Mouse (Mus musculus) heart, embryonic 14.5 days (tissue): ENCODE data around the gene Arpc1a. TPM values are rescaled to one million over a fixed set of nuclear protein-coding genes. Genes with fewer than 3 reads are reported as not detected.
"Not testable (repeated sequence)": the region's sequence is repeated elsewhere in the genome, so short reads cannot be mapped to it uniquely, and the experiment has no call there.

Experiments used
- ATAC-seq: fragments of 200-750 bp; cut with Nextera tagmentation; 2 replicates; pipeline ENCODE4 v1.8.0; 2017; ENCODE audit warnings: low read depth, moderate TSS enrichment; ENCODE audit not compliant: insufficient number of reproducible peaks, insufficient read depth, low FRiP score
- H3K27ac ChIP-seq, 2 experiments: fragments of 200-500 bp in 1 of 2; fragments of 300-500 bp in 1 of 2; sonication (generic) in 1 of 2; replicated peaks in 1 of 2; 2 replicates each; pipeline ENCODE4 v1.5.1; 2012 to 2014; ENCODE audit warnings: low read depth in 2 of 2, low read length in 2 of 2, control low read depth in 1 of 2, mild to moderate bottlenecking in 1 of 2, mixed read lengths in 1 of 2; ENCODE audit not compliant: control insufficient read depth in 1 of 2, insufficient read depth in 1 of 2
- H3K27me3 ChIP-seq: fragments of 300-500 bp; sonication (generic); 2 replicates; pipeline ENCODE4 v1.6.1; 2014; ENCODE audit warnings: mild to moderate bottlenecking, low read length, control low read depth; ENCODE audit not compliant: control insufficient read depth, insufficient read depth
- H3K36me3 ChIP-seq: fragments of 300-500 bp; sonication (generic); 2 replicates; pipeline ENCODE4 v1.6.1; 2014; ENCODE audit warnings: mild to moderate bottlenecking, control low read depth, low read length, mixed read lengths; ENCODE audit not compliant: control insufficient read depth, insufficient read depth
- H3K4me1 ChIP-seq, 2 experiments: fragments of 200-500 bp in 1 of 2; fragments of 300-500 bp in 1 of 2; sonication (generic) in 1 of 2; 2 replicates each; pipeline ENCODE4 v1.6.1; 2012 to 2014; ENCODE audit warnings: low read length in 2 of 2, control low read depth in 1 of 2, mixed read lengths in 1 of 2; ENCODE audit not compliant: control insufficient read depth in 2 of 2, insufficient read depth in 2 of 2
- H3K4me2 ChIP-seq: fragments of 300-500 bp; sonication (generic); 2 replicates; pipeline ENCODE4 v1.6.1; 2014; ENCODE audit warnings: mild to moderate bottlenecking, low read length
- H3K4me3 ChIP-seq, 2 experiments: fragments of 200-500 bp in 1 of 2; fragments of 300-500 bp in 1 of 2; sonication (generic) in 1 of 2; 2 replicates each; pipeline ENCODE4 v1.5.1; 2012 to 2014; ENCODE audit warnings: low read length in 2 of 2, mild to moderate bottlenecking in 2 of 2, control low read depth in 1 of 2, low read depth in 1 of 2, moderate library complexity in 1 of 2; ENCODE audit not compliant: control insufficient read depth in 1 of 2, insufficient read depth in 1 of 2
- H3K9ac ChIP-seq: fragments of 300-500 bp; sonication (generic); 2 replicates; pipeline ENCODE4 v1.6.1; 2014; ENCODE audit warnings: mild to moderate bottlenecking, low read length
- H3K9me3 ChIP-seq: fragments of 300-500 bp; sonication (generic); 2 replicates; pipeline ENCODE4 v1.6.1; 2016; ENCODE audit warnings: low read length, control low read depth; ENCODE audit not compliant: control insufficient read depth
- WGBS: fragments of 180-500 bp; shearing (Covaris S2); extraction: QIAGEN DNeasy Blood & Tissue Kit; methylation state at CpG from one replicate; pipeline ENCODE4 v1.1.7; 2014; 5-methylcytosine and 5-hydroxymethylcytosine counted together
- polyA plus RNA-seq: library from polyadenylated mRNA; unstranded; fragments of >200 nt; fragmentation: Nextera tagmentation; extraction: Ambion mirVana; gene quantifications from 2 replicates; pipeline ENCODE4 v1.2.1, GENCODE M21; 2014

The Arpc1a gene
- polyA plus RNA-seq, 1 experiment from 2014 or later, result 107 TPM

DNA sequence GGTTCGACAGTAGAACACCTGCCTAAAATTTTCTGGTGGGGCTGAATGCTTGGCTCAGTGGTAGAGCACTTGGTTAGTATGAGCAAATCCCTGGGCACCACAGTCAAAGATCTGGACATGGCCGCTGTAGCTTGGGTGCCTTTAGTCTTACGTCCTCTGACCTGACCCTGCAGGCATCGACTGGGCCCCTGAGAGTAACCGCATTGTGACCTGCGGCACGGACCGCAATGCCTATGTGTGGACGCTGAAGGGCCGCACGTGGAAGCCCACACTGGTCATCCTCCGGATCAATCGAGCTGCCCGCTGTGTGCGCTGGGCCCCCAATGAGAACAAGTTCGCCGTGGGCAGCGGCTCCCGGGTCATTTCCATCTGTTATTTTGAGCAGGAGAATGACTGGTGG lies 39.8 kb downstream of the Arpc1a start:
- H3K27ac ChIP-seq, result no peak overlapping the region
- peaks cover 69% of the 10 kb centered on the region for H3K36me3 ChIP-seq
- no peak for ATAC-seq
- no peaks in the 10 kb centered on the region for H3K27me3 ChIP-seq
- no peak overlapping the region for H3K9ac ChIP-seq
- H3K4me1 ChIP-seq, result peaks cover 6 to 16% of the 10 kb centered on the region in 2 experiments; a peak in 3 of 4 replicates
- no peaks in the 10 kb centered on the region for H3K9me3 ChIP-seq
- no peak overlapping the region for H3K4me2 ChIP-seq
- 92% methylated on average over 19 of the region's 19 CpGs for WGBS
- no peak overlapping the region for H3K4me3 ChIP-seq

DNA sequence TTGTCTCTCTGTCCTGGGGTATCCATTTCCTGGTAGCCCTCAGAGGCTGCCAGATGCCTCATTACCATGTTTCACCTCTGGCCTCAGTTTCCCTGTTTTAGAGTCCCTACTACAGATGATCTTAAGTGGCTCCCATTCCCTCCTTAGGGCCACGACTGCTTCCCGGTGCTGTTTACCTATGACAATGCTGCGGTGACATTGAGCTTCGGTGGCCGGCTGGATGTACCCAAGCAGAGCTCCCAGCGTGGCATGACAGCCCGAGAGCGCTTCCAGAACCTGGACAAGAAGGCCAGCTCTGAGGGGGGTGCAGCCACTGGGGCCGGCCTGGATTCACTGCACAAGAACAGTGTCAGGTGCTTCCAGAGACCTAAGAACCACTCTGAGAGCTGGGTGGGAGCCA lies 43.0 kb downstream of the Arpc1a start:
- 94% methylated on average over 9 of the region's 9 CpGs for WGBS
- 0 out of 4 replicates have a peak, but pooled peaks cover 0 to under 1% of the 10 kb centered on the region in 2 experiments for H3K4me1 ChIP-seq
- H3K27ac ChIP-seq, result no peak overlapping the region
- ATAC-seq, result no peak
- H3K9me3 ChIP-seq, result no peaks in the 10 kb centered on the region
- no peak overlapping the region for H3K4me3 ChIP-seq
- no peak overlapping the region for H3K4me2 ChIP-seq
- no peak overlapping the region for H3K9ac ChIP-seq
- H3K36me3 ChIP-seq, result peaks cover 96% of the 10 kb centered on the region
- no peaks in the 10 kb centered on the region for H3K27me3 ChIP-seq

DNA sequence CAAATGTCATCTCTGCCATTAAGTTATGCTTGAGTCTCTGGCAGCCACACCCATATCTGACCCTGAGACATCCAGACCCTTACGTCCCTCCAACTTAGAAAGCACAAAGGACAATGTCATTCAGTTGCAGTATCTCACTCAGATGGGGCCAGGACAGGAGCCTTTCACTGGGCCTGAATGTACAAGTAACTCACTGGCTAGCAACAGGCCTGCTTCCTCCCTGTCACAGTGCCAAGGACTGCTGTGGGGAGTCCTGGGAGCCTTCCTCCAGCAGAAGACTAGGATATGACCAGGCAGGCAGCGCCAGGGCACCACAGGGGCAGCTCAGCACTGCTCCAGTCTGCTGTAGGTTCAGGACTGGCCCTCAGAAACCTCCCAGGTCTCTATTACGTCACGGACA lies 45.5 kb downstream of the Arpc1a start:
- Histone ChIP-seq H3K27ac (0 out of 4 replicates have a peak overlapping the region, but pooled peaks of 1 of the 2 experiments have one; percentile 11), H3K9me3 (no peaks in the 10 kb centered on the region), H3K4me1 (no peaks in the 10 kb centered on the region), H3K4me3 (no peak overlapping the region), H3K36me3 (peaks cover 96% of the 10 kb centered on the region), H3K9ac (no peak overlapping the region), H3K27me3 (no peaks in the 10 kb centered on the region), H3K4me2 (no peak overlapping the region)
- WGBS, result 83% methylated on average over 4 of the region's 4 CpGs
- ATAC-seq, result no peak

DNA sequence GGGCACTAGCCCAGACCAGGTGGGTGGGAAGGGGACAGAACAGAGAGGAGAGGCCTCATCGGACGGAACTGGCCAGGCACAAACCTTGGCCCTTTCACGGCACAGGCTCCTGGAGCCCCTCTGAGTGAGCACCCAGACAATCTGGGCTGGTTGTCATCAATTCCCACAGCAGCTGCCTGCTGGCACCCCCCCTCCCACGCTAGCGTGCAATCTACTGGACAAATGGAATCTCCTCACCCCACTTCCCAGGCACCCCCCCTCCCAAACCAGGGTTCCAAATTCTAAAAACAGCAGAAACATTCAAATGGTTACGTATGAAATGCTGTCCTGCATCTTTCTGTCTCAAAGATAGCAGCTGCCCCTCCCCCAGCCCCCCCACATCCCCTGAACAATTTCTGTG lies 46.1 kb downstream of the Arpc1a start:
- H3K36me3 ChIP-seq, result peaks cover 96% of the 10 kb centered on the region
- not testable (repeated sequence) for H3K9me3 ChIP-seq, H3K27ac ChIP-seq, H3K4me3 ChIP-seq, H3K4me2 ChIP-seq, ATAC-seq, H3K27me3 ChIP-seq, H3K4me1 ChIP-seq, H3K9ac ChIP-seq
- 82% methylated on average over 6 of the region's 6 CpGs for WGBS

DNA sequence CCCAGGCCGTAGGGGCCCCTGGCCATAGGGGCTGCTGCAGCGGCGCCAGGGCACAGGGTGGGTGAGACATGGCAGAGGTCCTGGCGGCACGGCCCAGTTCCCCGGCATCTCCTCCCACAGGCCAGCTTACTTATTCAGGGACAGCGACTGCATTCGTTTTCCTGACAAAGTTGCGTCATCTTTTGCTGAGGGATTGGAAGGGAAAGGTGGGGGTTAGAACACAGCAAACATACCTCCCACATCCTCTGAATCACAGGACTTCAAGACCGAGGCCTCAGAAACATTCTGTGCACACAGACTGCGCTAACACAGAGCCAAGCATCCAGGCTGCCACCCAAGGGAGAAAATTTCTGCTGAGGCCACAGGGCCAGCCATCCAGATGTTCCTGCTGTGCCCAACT lies 46.6 kb downstream of the Arpc1a start:
- no peak overlapping the region for H3K9ac ChIP-seq
- no peak overlapping the region for H3K4me3 ChIP-seq
- H3K36me3 ChIP-seq, result peaks cover 96% of the 10 kb centered on the region
- no peaks in the 10 kb centered on the region for H3K9me3 ChIP-seq
- no peak for ATAC-seq
- H3K4me1 ChIP-seq, result no peaks in the 10 kb centered on the region
- no peak overlapping the region for H3K4me2 ChIP-seq
- WGBS, result 72% methylated on average over 11 of the region's 11 CpGs
- no peak overlapping the region for H3K27ac ChIP-seq
- no peaks in the 10 kb centered on the region for H3K27me3 ChIP-seq

DNA sequence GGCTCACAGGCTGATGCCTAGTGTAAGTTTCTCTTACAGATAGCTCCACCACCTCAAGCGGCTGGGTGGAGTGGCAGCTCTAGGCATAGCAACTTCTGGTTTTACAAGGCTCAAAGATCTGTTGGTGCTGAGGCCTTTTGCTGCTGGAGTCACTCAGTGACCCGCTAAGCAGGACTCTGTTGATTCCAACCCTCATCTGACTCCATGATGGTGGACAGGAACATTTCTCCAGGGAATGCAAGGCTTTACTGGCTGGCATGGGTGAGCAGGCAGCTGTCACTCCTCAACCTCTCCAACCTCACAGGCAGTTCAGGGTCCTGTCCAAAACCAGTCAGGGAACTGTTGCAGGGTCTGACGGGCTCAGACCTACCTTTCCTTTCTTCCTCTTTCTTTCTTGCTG lies 47.4 kb downstream of the Arpc1a start:
- ATAC-seq, result no peak
- WGBS, result 82% methylated on average over 3 of the region's 3 CpGs
- H3K4me3 ChIP-seq, result no peak overlapping the region
- H3K9ac ChIP-seq, result no peak overlapping the region
- H3K4me2 ChIP-seq, result no peak overlapping the region
- H3K4me1 ChIP-seq, result no peaks in the 10 kb centered on the region
- H3K27me3 ChIP-seq, result no peaks in the 10 kb centered on the region
- H3K36me3 ChIP-seq, result peaks cover 96% of the 10 kb centered on the region
- H3K27ac ChIP-seq, result no peak overlapping the region
- H3K9me3 ChIP-seq, result no peaks in the 10 kb centered on the region

DNA sequence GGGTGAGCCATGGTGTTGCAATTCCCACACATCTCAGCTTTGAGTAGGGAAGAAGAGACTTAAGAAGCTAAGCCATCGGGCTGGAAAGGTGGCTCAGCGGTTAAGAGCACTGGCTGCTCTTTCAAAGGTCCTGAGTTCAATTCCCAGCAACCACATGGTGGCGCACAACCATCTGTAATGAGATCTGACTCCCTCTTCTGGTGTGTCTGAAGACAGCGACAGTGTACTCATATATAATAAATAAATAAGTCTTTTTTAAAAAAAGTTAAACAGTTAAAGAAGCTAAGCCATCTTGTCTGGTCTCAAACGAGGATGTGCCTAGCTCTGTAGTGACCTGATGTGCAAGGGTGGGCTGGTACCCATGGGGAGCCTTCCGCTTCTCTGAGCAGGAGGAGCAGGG lies 49.6 kb downstream of the Arpc1a start:
- WGBS, result 85% methylated on average over 6 of the region's 6 CpGs
- ATAC-seq, H3K9ac ChIP-seq, H3K9me3 ChIP-seq, H3K27me3 ChIP-seq, H3K4me2 ChIP-seq, H3K4me1 ChIP-seq, H3K4me3 ChIP-seq, H3K27ac ChIP-seq: not testable (repeated sequence)
- H3K36me3 ChIP-seq, result peaks cover 87% of the 10 kb centered on the region

DNA sequence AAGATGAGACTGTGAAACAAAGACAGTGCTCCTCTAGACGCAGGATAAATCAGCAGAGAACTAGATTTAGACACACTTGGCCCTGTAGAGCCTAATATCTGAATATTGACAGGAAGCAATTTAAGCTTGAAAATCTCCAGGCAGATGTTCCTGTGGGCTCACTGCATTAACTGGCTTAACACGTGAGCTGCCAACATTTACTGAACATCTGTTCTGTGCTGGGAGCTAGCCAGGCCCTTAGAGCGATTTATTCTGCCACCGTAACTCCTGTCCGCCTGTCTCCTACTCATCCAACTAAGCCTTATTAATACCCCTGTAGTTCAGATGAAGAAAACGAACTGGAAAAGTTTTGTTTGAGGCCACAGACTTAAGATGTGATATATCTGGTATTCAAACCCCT lies 55.2 kb downstream of the Arpc1a start:
- Histone ChIP-seq H3K27me3 (no peaks in the 10 kb centered on the region), H3K9me3 (no peaks in the 10 kb centered on the region), H3K27ac (no peak overlapping the region), H3K36me3 (peaks cover 62% of the 10 kb centered on the region), H3K9ac (peak overlapping the region; percentile 94), H3K4me3 (peak overlapping the region; percentile 69 to 99; a peak in 3 of 4 replicates), H3K4me2 (peak overlapping the region; percentile 97), H3K4me1 (peaks cover 2 to 19% of the 10 kb centered on the region in 2 experiments; a peak in 3 of 4 replicates)
- WGBS, result 12% methylated on average over 6 of the region's 6 CpGs
- ATAC-seq, result no peak
